Mouse (Mus musculus) CH12.LX (cell line): ENCODE results near the gene Sec14l5.

Experiments used
- EP300 ChIP-seq: IDR thresholded peaks from 2 replicates; pipeline ENCODE4 v1.6.1; 2011; ENCODE audit warnings: low read length, improper control_type of control experiment
- MAX ChIP-seq: IDR thresholded peaks from 2 replicates; pipeline ENCODE4 v1.6.1; 2011; ENCODE audit warnings: low read length, improper control_type of control experiment

DNA sequence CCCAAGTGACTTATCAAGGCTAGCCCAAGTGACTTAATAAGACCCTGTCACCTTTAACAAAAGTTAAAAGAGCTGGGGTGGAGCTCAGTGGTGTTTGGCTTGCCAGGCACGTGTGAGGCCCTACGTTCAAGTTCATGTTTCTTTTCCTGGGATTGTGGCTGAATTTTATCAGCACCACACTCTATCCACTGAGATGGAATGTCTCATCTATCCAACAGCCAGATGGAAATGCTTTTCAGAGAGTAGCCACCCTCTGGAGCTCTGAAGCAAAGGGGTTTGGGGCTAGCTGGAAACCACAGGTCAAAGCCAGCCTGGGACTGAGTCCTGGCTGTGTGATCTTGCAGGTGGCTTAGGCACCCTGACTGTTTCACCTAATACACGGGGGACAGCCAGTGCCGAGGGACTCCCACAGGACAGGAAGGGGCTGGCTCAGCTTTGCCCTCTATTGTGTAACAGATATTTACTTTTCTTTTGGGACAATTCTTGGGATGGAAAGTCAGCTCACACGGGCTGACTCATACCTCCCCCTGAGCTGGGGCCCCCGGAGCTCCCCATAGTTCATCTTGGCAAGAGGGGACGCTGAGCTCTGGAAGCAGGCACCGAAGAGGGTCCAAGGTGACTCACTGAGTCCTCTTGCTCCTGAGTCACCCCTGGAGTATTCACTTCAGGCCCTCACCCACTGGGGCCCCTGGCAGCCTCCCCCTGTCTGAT is 11.2 kb upstream of the Sec14l5 start:
- TF ChIP-seq MAX (no peak), EP300 (no peak)
